Mouse (Mus musculus) lung, postnatal 10 days (tissue): ENCODE measurements at regions not wholly inside any gene's neighbourhood (a gene's known extent, or its start where the extent isn't known, plus 50 kb on each side); places are given as distances from the start of the nearest gene placed in this dataset.

Source experiments
- DNase-seq: peaks from one replicate; pipeline ENCODE4 v3.0.0; 2021

DNA sequence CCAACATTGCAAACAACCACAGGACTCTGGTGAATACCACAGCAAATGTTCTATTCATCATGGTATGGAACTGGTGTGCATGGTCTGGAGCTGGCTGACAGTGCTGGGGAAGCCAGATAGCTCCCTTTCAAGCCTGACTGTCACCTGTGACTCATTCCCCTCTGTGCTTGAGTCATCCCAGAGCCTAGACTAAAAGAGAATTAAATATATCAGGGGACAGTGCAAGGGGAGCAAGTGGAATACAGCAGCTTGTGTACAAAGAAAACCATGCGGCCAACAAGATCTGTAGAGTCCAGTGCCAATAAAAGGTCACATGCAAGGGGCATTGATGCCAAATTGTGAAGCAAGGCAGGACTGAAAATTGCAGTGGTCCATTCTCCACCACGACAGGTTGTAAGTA is 117.7 kb downstream of the Pah start:
- no peak for DNase-seq

DNA sequence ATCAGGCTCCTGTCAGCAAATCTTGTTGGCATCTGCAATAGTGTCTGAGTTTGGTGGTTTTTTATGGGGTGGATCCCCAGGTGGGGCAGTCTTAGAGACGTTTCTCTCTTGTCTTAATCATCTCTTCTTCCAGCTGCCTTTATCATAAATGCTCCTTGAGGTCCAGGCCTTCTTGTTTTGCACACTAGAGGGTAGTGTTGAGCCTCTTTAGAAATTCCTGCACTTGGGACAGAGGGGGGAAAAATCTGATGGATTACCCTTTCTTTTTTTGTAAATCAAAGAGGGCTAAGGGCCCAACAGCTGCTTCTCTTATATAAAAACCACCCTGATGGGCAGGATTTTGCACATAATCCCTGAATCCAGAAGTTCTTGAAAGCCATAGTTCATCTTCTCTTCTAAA is 127.5 kb downstream of the Pah start:
- peak; percentile 60 for DNase-seq

DNA sequence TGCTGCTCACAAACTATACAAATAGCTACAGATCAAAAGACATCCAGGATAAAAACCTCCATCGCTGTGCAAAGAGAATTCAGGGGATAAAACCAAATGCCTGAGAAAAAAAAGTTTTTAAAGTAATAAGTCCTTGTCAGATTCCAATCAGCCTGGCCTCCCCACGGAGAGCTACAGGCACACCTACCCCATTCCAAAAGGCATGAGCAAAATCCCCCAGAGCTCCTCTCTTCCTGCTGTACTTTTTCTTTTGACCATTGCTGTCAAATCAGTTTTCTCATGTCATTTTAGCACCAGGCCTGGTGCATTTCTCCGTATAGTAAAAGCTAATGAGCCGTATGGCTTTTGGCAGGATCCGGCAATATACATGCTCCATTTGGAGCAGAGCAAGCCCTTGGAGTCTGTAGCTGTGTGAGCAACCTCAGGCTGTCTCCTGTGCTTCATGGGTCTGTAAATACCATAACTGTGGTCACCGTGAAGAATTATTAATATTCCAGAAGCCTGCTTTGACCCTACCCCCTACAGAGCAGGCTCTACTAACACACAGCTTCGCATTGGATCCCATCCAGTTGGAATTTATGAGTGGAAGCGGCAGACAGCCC is 130.6 kb downstream of the Pah start:
- DNase-seq = no peak

DNA sequence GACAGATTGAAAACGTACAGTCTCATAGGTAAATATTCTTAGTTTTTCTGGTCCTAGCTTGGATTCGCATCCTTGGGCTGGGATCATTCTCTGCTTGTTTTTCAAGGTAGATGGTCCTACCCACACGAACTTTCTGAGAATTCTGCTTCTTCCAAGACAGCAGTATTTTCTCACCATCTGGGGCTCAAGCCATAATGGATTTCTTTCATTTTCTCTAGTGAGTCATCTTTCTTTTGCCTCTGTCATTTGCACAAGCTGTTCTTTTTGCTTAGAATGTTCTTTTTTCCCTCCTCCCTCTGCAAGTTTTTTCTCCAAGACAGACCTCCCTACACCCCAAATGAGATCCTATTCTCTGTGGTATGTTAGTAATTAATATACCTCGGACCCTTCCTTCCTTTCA is 132.5 kb downstream of the Pah start:
- DNase-seq = no peak

DNA sequence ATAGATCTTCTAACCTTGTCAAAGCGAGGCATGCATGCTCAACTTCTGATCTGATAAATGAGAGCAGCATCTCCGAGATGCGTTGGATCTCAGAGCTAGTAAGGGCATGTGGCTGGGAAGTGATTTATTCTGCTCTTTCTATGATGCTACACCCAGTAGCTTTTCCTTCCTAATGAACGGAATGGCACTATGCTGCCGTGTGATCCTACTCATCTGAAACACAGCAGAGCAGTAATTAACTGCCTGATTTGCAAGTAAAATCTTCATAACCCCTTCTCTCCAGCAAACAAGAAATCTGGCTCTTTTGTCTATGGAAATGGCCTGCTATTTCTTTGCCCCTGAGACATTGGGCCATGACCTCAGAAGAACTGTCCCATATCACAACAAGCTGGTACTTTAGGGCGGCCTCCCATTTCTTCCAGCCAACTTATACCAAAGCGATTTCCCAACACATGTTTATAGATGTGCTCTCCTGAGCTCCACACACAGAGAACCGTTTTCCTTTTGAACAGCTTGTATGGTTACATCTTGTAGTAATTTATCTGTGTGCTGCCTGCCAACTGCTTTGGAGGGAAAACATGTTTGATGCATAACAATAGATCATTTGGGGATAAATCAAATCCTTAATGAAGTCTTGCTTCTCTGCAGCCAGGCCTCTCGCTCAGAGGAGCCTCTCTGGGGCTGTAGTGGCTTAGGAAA is 144.6 kb downstream of the Pah start:
- DNase-seq = no peak

DNA sequence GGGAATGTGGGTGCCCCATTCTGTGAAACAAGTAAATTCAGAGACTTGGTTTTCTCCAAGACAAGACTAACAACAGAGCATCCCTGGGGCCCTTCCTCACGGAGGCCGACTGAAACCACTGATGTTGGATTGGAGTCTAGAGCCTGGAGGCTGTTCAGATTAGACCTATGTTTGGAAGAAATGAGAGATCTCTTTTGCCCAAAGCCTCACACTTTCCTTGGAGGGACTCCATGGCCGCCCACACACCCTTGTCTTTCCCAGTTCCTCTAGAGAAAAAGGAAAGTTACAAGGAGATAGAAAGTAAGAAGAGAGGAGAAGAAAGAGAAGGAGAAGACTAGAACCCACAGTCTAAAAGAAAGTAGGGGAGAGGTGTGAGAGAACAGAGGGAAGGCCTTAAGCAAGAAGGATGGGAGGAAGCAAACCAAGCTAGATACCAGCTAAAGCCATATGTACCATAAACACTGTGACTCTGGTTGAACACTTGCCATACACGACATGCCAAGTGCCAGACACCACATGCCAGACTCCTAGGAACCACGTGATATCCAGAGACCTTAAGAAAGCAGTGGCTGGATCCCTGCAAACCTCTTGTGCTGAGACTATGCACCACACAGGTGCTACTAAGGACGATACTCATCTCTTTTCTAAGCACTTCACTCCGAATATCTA is 145.3 kb downstream of the Pah start:
- DNase-seq = peak; percentile 31

DNA sequence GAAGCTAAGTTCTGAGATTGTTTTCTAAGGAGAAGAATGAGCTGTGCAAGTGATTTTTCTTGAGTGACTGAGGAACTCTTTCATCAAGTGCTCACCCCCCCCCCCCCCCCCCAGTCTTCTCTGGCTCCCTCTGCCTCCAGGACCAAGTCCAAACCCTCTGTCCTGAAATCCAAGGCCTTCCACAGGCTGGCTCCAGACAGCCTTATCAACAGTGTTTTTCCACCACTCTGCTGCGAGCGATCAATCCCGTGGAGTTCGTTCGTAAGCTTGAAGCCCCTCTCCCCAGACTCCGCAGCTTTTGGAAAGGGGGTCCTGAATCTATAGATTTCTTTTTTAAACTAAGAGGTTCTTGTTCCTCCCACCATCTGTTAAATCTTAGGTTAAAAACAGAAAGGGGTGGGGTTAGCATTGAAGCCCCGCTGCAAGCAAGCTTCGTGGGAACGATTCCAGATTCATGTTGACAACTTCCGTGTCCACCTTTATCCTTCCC is 146.1 kb downstream of the Pah start:
- DNase-seq = peak; percentile 6

DNA sequence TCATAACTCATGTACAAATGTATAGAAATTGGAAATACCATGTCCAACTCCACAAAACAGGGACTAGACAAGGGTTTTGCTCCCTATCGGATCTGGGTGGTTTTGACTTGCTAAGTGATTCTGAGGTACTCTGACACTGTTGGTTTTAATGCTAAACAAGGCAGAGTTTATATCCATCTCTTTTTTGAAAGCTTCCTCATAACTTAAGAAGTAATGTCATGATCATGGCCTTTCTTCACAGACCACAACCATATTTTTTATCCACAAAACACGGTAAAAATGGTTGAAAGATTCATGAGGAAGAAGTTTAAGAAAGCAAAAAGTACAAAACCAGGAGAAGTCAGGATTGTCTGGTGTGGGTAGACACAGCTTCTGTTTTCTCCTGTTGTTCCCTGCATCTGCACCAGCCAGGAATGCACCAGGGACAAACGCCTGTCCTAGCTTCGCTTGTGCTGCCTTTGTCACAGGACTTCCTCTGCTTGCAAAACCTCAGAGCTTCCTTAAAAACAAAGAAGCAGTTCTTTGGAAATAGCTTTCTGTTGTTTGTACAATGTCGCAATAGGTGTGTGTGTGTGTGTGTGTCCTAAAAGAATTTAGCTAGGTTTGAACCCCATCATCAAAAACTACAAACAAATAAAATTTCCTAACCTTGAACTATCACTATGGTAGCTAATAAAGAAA is 153.3 kb downstream of the Pah start:
- peak; percentile 7 for DNase-seq

DNA sequence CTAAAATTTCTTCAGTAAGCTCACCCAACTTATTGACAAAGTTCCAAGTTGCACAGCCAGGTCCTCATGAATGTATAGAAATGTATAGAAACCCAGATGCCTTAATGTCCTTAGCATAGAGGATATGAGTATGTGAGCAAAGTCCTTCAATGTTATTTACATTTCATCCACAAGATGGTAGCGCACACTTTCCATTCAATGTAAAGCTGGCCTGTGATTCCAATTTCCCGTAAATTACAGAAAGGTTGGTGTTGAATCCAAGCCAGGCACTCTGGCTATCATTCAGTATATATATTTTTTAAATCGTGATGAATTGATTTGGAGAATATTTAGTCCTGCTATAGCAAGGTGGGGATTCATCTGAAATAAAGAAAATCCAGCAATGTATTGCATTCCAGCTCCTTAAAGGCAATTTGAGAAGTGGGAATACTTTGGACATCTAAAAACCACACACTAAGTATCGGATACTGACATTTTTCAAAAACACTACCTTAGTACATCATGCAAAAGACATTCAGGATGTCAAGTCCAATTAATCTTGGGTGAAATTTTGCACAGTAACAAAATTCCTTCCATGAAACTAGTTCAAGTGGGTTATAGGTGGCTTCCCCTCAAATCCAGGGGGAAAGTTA is 154.6 kb downstream of the Pah start:
- DNase-seq = no peak

DNA sequence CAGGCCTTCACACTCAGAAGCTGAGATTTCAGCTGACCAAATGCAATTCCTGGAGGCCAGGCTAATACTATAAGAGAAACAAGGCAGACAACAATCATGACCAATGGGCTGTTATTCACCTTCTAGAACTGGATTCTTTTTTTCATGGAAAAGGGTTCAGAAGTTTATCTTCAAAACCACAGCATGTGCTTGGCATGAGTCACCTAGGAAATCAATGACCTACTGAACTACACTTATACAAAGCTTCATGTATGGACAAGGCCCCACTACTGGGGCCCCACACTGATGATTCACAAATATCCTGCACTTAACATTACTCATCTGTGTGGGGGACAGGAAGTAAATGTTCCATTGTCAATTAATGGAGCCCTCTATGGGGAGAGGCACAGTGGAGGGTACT is 157.4 kb downstream of the Pah start:
- no peak for DNase-seq

DNA sequence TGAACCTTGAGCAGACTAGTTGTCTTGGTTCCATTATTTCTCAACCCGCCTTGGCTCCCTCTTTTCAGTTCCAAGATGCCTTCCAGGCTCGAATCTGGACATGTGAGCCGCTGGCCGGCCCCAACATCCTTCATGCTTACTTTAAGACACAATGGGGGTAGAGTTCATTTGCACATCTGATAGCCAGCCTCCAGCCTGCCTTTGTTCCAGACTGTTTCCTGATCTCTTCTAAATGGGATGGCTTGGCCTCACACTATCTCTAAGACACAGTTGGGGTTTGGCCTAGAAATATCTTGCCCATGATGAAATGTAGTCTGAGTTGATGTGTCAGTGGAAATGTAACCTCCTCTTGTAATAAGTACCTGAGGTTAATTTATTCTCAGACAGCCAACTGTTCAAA is 164.7 kb downstream of the Pah start:
- no peak for DNase-seq

DNA sequence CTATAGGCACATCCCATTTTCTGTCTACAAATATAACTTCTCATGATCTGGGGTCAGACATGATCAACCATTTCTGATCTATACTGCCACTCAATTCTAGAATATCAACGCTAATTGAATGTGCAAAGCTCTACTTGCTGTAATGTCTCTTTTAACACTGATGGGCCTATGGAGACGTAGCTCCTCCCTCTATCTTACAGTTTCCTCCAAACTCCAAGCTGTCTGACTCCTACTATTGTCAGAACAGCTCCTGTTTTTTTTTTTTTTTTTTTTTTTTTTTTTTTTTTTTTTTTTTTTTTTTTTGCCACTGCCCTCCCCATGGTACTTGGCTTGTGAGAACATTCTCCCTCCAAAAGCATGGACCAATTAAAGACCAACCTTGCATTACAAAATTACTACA is 165.2 kb downstream of the Pah start:
- DNase-seq = no peak

DNA sequence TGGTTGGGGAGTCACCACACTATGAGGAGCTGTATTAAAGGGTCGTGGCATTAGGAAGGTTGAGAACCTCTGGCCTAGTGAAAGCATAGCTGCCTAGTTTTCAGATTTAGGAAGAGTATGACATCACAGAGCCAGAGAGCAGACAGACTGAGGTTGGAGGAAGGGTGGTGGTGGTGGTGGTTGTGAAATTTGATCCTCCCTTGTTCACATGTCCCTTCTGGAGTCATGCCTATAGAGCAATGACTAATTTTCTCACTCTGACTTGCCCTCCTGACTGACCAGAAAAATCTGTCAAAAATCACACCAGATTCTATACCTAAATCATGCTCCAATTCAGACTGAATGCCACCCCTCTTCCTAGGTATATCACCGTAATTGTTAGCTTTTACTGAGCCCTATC is 166.2 kb downstream of the Pah start:
- DNase-seq = no peak

DNA sequence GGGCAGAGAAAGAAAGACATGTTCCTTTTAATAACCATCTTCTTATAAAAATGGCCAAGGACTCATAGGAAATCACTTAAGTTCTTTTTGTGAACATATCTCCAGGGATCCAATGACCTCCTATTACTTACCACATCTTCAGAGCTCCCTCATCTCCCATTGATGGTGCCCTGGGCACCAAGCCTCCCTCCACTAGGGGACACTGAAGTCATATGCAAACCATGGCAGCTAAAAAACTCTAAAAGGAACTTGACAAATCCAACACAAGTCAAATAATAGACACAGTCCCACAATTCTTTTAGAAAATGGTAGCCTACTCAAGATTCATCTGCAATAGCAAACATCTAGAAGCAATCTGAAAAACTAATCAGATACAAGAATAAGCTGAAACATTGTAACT is 167.2 kb upstream of the Igf1 start:
- DNase-seq = peak; percentile 34

DNA sequence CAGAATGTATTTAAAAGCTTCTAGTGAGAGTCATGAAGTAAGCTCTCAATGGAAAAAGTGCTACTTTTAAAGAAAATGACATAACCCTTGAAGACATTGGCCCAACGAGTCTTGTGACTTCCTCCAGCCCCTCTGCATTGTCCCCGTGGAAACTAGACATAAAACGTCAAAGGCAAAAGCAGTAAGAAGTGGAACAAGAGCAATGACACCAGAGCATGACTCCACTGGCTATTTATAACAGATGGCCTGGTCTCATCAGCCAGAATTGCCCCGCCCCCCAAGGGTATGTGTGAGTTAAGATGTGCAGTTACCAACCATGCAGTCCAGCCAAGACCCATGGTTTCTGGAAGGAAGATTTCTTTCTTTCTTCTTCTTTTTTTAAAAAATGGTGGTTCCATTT is 161.6 kb upstream of the Igf1 start:
- no peak for DNase-seq

DNA sequence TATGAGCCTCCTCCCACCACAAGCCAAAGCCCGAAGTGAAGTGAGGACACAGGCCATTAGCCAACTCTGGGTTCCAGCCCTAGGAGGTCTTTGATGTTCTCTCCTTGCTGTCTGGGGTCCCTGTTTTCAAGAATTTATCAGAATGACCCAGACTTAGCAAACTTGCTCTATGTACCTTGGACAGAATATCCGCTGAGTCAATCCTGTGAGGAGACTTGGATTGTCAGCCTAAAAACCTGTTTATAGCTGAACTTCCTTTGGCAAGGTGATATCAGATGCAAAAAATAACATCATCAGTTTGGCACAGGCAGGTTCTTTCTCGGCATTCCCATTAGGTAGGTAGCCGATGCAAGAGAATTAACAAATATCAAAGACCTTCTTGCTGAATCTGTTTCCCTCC is 146.9 kb upstream of the Igf1 start:
- no peak for DNase-seq

DNA sequence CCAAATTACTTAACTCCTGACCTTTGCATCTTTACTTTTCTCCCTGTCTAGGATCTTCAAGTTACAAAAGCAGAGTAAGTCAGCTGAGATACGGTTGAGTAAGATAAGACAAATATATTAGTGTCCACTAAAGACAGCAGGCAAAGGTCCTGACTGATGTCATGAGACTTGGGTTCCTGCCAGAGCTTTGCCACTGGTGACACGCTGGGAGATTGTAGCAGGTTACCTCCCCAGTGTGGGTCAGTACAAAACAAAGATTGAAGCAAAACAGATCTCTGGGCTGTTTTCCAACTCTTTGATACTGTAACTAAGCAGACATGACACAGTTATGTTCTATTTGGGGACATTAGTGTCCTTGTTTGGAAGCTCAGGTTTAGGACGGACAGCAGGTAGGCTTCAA is 146.3 kb upstream of the Igf1 start:
- DNase-seq = no peak

DNA sequence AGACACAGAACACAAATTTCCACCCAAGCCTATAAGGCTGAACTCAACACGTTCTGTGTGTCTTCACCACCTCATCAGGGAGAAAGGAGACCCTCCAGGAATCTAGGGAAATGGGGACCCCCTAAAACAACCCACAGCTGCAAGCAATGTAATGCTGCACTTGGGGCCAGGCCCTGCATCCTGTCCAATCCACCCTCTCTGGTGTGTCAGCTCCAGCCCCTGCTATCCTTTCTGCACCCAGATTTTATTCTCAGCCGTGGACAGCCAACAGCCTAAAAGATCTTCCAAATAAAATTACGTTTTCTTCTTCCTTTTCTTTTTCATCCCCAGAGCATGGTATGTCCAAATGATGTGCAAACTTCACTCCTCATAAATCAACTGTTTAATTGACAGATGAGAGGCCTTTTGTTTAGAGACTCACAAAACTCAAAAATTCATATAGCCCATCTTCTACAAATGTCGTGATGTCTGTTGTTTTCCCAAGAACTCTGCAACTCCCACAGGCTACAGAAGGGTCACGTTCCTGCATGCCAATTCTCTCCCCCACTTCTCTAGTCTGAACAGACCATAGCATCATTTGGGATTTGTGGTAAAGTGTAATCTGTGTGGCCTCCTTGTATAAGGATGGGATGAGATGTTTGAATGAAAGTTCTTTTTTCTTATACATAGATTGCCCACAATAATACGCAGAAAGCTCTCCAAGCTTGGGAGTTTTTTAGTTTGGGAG is 142.0 kb upstream of the Igf1 start:
- DNase-seq = no peak

DNA sequence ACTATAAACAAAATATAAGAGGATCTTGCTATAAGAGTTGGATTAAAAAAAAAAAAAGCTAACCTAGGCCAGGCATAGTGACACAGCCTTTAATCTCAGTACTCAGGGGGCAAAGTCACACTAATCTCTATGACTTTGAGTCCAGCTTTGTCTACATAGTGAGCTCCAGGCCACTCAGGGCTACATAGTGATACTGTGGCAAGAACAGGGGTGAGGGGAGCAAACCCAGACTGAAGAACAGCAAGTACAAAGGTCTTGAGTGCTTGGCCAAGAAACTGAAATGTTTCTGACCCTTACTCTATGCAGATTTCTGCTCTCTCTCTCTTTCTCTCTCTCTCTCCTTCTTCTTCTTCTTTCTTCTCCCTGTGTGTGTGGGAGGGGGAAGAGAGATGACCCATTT is 140.9 kb upstream of the Igf1 start:
- DNase-seq = no peak

DNA sequence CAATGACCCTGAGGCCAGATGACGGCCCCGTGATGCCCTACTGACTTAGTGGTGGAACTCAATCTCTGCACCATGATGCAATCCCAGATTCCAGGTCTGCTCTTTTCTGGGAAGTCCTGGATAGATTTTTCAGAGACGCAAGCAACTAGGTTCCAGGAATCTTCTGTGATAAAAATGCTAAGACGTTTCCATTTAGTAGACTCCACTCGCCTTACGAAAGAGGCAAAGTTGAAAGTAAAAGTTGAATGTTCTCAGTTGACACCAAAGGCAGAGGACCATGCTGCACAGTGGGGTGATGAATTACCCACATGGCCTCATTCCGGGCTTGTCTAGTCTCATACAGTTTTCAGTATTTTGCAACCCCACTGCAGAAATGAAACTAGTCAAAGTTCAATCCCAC is 139.6 kb upstream of the Igf1 start:
- DNase-seq = no peak

DNA sequence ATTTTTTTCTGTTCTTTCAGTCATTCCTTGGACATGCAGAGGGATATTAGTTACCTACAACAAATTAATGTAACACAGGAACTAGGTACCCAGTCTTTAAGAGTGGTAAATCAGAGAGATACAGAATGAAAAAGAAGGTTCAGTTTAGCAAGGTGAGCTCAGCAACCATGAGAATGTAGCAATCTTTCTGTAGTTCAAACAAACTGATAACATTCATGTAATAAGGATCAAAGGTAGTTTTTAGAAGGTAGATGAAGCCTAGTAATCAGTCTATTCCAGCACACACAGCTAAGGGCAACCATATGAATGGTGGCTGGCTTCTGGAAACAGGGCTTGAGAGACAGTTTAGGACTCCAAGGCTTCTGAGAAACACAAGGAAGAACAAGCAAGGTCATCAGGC is 138.1 kb upstream of the Igf1 start:
- DNase-seq = no peak

DNA sequence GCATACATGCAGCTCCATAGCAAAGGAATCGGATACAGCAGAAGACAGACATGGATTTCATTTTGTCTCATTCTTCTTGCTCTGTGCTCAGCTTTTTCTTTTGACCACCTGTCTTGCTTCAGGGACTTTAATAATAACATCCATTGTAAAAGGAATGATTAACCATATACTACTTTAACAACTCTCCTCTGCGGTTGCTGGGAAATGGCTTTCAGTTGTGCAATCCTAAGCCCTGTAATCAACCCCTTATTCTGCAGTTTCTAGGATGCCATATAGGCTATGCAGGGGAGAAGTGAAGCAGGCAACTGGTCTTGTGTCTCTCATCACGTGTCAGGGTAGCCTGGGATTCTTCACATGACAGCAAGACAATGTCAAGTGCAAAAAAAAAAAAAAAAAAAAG is 135.8 kb upstream of the Igf1 start:
- DNase-seq = no peak

DNA sequence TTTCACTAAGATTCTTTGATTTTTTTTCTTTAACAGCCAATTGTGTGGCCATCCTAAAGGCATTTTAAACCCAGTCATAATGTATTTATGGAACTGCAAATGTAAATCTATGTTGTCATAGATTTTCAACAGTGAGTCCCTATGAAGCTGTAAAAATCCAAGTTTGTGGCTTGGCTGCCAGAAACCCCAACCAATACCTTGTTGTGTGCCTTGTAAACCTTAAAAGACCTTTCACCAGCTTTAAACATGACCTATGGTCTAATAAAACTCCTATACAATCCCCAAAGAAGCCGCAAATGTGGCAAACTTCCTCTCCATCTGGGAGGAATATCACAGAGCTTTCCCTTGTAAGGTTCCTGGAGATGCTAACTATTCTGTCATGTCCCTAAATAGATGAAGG is 125.4 kb upstream of the Igf1 start:
- no peak for DNase-seq
